Mouse (Mus musculus): ENCODE measurements around the gene Whamm.

Whamm gene

DNA sequence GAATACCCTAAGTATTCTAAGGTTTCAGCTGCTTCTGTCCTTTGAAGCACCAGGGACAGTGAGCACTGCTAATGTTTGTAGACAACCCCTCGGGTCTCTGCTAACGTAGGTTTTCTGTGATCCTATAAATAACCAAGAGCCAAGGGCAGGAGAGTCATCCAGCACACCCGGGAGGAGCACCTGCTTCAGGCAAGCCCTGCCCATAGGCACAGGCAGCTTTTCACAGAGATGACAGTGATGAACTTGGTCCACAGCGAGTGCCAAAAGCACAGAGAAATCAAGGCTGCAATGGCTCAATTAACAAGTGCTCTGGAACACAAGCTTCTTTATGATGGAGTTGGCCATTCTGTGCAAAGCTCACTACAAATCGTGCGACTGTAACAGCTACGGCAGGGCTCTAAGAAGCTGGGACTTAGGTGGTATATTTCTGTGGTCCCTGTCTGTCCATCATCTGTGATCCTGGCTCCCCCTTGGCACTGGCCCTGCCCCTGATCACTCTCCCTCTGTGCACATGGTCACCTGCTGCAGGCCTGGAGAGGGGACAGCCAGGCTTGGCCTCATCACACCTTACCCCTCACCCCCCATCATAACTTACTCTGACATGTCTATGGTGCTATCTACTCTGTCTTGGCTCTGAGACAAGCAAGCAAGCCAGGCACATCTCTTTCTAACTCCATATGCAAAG lies 73.6 kb downstream of the Whamm start:
- no peaks in the 10 kb centered on the region for H3K36me3 ChIP-seq (ENCODE audit: control insufficient read depth, insufficient read depth, low read length, poor library complexity, severe bottlenecking)
- no peak for DNase-seq (ENCODE audit: low read depth, low spot score)
- H3K27me3 ChIP-seq (ENCODE audit: control insufficient read depth, insufficient read depth, low read length, poor library complexity, severe bottlenecking) = no peaks in the 10 kb centered on the region
